Mouse (Mus musculus): ENCODE measurements at regions not wholly inside any gene's neighbourhood (a gene's known extent, or its start where the extent isn't known, plus 50 kb on each side); places are given as distances from the start of the nearest gene placed in this dataset.

DNA sequence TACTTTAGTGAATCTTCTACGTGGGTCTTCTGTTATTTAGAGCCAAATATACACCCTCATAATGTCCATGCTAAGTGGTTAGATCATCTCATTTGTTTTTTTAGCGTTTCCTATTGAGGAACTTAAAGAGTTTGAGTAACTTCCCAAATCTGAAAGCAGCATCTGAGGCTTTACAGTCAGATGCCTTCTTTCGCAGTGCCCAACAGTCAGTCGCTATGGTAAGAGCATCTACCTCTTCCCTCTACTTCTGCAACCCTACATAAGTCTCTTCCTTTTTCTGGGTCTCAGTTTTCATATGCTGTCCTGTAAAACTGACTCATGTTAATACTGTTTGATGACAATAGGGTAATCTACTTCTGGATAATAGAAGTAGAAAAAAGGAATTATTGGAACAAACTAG is 146.8 kb downstream of the Ktn1 start:
- no peak for DNase-seq (ENCODE audit: low spot score in 2 of 2)
- intact Hi-C loops (cut with DNase I): no loop called here

DNA sequence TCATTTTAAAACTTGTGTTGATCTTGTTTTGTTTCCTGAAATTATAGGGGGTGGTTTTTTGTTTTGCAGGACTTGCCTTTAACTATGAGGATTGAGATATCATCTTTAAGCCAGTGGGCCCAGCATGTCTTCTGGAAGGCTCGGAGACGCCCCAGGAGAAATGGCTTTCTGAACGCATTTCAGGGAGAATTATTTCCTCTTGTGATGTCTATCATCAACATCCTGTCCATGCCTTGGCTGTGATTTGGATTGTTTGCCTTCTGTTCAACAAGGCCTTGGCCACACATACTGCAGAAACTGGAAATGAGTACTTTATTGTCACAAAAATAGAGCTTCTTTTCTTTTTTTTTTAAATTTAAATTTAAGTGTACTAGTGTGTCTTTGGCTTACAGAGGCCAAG is 150.0 kb downstream of the Ktn1 start:
- intact Hi-C loops (cut with DNase I): no loop called here
- DNase-seq (ENCODE audit: low spot score in 2 of 2): no peak

DNA sequence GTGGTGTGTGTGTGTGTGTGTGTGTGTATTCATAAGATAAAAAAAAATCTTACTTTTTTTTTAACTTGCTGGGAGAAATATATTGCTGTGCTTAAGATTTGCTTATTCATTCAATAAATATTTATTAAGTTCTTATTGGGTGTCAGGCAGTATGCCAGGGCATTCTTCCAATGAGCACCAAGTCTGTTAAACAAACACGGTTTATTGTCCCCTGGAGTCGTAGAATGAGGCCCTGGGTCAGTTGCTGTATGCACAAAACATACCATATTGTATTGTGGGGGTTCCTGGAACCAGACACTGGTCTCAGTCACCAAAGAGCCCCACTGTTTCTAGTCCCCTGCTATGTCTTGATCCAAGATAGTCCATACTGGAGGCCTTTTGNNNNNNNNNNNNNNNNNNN is 151.3 kb downstream of the Ktn1 start:
- DNase-seq (ENCODE audit: low spot score in 2 of 2): no peak
- intact Hi-C loops (cut with DNase I): no loop called here

DNA sequence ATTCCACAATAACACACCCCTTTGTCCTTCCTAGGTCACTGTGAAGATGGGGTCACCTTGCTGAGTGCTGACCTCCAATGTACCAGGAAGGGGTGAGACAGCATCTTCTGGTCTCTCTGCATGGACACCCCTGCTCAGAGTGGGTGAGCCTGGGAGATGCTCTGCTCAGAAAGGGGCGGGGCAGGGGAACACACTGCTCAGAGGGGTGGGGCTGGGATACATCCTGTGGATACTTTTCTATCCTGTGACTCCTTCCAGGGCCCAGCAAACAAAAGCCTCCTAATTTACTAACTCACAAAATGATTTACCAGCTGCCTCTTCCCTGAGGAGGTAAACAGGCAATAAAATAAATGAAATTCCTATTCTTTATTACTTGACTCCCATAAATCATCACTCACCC is 157.0 kb downstream of the Ktn1 start:
- intact Hi-C loops (cut with DNase I): no loop called here
- DNase-seq (ENCODE audit: low spot score in 2 of 2): no peak

DNA sequence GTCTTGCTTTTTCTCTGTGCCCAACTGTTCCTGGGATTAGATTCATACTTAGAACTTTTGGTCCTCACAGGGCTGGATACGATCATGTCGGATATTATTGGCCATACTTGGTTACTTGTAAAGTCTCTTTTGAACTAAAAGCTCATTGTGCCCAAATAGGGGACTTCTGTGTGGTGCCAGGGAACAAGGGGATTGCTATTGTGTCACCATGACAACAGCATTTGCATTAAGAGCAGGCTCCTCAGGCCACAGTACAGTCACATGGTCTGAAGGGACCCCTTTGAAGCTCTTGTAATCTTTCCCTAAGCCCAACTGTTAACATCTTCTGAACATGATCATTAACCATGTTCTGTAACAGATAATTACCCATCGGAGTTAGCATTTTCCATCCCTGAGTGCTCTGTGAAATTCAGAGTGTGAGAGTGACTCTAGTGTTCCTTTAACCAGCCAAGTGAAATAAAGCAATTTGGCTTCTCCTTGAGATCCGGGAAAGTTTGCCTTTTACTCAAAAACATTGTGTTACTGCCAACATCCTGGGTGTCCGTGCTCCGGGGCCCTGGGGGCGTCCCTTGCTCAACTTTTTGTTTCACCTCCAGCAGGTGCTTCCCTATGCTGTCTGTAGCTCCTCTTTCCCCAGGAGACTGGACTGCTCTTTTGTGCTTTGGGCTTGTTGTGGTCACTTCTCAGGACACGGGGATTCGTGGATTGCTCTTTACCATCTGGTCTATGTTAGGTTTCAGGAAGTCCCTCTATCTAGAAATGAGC is 157.7 kb downstream of the Ktn1 start:
- no peak for DNase-seq (ENCODE audit: low spot score in 2 of 2)
- intact Hi-C loops (cut with DNase I): no loop called here

DNA sequence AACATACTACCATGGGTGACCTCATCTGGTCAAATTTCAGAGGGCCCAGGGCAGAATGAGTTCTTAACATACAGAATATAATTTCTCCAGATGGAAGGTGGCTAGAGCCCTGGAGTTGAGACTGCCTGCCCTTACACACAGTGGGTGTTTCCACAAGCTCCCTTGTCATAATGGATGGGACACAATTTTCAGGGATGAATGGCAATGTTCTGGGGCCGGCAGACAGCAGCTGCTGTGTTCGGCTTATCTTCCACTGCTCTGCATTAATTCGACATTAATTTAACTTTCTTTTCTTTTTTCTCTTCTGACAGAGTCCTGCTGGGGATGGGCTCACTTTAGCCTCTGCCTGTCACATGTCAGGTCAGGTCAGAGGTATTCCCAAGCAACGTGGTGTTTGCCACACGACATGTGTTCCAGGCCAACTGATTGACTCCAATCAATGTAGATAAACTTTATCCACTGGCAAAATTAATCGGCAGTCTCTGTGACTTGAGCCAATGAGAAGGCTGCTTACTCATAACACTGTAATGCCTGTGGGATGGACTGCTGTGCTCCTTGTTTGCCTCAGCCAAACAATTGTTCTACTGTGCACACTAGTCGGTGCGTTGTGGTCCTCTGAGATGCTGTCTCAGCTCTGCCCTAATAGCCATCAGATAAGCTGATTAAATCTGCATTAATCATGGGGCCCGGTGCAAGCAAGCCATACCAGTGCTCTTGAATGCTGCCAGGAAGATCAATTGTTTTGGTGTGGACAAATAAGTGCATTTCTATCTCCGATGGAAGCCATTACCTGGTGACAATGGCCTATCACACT is 160.1 kb downstream of the Ktn1 start:
- intact Hi-C loops (cut with DNase I): no loop called here
- DNase-seq (ENCODE audit: low spot score in 2 of 2): no peak

DNA sequence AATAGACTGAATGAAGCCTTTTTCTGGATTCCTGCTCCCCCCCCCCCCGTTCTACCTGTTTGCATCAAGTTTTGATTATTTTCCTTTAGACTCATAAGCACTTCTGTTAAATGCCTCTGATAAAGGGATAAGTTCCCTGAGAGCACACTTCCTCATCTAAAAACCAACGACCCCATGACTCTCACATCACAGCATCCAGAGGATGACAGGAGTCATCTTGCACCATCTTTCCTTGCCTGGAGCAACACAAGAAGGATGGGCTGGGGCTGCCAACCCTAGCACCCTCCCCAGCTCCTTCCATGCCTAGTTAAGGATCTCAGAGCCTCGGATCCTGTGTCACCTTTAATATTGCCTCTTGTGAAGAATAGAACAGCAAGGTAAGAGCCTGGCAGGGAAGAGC is 170.0 kb downstream of the Ktn1 start:
- DNase-seq (ENCODE audit: low spot score in 2 of 2): no peak
- intact Hi-C loops (cut with DNase I): no loop called here

DNA sequence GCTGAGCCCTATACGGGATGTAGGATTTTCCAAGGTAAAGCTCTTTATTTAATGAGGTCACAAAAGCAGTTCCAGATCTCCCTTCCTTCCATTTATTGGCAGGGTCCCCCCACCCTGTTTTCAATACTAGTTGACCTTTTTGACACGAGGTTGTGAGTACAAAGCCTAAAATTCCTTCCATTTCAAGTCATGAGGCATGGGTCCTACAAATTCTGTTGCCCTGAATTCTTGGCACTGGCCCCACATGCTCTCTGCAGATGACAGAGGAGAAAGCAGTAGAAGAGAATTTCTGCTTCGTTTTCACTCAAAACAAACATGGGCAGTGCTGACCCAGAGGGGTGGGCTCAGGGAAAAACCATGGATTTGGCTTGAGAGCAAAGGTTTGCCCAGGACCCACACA is 170.4 kb downstream of the Ktn1 start:
- no peak for DNase-seq (ENCODE audit: low spot score in 2 of 2)
- intact Hi-C loops (cut with DNase I): no loop called here

DNA sequence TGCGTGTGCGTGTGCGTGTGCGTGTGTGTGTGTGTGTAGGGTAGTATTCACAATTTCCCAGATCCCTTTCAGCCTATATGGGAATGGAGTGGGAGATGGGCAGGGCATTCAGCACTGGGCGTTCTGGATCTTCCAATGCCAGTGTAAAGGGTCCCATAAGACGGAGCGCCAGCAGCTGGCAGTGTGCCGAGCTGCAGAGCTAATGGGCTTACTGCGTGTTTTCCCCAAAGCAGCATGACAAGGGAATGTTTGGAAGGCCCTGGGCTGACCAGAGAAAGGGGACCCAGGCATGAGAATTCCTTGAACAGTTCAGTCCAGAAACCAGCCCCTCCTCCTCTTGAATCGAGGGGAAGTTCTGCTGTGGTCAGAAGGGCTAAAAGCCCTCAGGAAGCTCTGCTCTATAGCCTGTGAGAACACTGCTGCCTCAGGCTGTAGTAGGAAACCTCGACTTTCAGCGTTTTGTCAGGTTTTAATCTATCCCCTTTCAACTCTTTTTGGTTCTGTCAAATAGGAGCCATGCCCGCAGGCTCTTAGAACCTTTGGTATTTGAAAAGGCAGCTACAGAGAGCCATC is 172.4 kb downstream of the Ktn1 start:
- DNase-seq (ENCODE audit: low spot score in 2 of 2): no peak
- intact Hi-C loops (cut with DNase I): no loop called here

DNA sequence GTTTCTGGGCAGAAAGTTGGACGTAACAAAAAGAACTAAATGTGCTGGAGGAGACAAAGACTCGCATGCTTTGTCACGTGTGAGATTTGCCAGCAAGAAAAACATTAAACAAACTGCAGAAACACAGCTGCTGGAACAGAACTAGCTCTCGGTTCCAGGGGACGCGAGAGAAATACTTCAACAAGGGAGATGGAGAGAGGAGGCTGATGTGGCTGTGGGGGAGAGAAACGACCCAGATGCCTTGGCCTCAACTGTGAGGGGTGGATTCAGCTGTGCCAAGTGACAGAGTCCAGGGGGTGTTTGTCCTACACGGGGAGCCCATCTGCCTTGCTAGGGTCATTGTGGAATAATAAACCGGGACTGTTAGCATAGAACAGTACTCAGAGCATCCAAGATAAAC is 174.9 kb downstream of the Ktn1 start:
- DNase-seq (ENCODE audit: low spot score in 2 of 2): no peak
- intact Hi-C loops (cut with DNase I): no loop called here

DNA sequence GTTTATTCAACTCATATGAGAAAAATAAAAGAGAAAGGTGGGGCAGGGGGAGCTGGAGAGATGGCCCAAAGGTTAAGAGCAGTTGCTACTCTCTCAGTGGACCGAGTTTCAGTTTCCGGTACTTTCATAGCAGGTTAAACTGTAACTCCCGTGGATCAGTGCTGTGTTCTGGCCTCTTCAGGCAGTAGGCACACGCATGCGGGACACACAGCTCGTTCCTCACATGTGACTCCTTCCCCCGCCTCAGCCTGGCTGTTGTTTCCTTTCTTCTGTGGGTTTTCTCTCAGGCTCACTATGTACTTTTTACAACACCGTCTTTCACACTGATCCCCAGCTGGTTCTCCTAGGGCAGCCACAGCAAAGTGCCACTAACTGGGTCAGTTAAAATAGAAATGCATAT is 175.4 kb downstream of the Ktn1 start:
- intact Hi-C loops (cut with DNase I): no loop called here
- DNase-seq (ENCODE audit: low spot score in 2 of 2): no peak

DNA sequence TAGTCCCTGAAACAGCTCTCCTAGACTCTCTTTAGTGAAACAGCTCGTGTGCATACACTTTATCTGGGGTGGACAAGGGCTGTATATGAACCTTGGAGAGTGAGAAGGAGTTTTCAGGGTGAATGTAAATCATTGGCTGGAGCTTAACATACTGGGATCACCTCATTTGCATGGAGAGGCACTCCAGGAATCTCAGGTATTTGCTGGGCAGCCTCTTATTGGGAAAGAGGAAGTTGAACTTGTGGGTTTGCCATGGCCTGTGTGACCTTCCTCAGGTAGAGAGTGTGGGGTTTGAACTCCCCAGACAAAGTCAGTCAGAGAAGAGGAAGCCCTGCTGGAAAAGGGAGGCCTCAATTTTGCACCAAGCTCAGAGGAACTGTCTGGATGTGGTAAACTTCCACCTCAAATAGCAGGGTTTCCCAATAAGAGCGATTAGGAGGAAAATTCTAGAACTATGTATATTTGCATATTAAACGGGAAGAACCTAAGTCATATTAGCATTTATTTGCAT is 177.3 kb downstream of the Ktn1 start:
- intact Hi-C loops (cut with DNase I): no loop called here

DNA sequence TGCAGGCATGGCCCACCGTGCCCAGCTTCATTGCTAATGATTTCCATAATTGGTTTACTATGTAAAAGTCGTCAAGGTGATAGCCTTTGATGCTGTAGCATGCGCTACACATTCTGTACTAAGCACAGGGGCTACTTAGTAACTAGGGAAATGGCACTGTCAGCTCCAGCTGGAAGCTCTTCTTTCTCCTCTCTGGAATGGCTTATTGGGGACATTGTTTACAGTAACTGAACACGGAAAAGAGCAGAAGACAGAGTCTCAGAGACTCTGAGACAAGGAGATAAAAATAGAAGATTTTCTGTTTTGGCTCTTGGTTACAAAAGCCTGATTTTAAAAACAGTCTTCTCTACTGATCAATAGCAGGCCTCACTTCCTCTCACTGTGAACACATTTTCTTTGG is 178.3 kb downstream of the Ktn1 start:
- no peak for DNase-seq (ENCODE audit: low spot score in 2 of 2)
- intact Hi-C loops (cut with DNase I): no loop called here

More for the DNA sequence above, 177.3 kb downstream of the Ktn1 start:
- no peak for DNase-seq (ENCODE audit: low spot score in 2 of 2)

DNA sequence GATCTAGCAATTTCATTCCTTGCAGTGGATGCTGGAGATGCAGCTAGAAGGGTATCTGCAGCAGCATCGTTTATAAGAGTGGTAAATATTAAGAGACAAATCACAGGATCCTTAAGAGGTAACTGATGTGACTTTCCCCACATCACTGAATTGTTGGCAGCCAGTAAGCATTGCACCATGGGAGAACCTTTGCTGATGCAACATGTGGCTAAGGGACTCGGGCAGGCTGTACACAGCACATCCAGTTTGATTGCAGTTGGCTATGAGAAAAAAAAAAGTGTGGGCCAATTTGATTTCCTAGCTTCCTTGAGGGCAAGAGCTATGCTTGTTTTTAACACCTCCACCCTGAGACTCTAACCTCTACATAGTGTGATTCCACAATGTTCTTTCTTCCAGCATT is 179.4 kb downstream of the Ktn1 start:
- intact Hi-C loops (cut with DNase I): no loop called here
- DNase-seq (ENCODE audit: low spot score in 2 of 2): no peak

DNA sequence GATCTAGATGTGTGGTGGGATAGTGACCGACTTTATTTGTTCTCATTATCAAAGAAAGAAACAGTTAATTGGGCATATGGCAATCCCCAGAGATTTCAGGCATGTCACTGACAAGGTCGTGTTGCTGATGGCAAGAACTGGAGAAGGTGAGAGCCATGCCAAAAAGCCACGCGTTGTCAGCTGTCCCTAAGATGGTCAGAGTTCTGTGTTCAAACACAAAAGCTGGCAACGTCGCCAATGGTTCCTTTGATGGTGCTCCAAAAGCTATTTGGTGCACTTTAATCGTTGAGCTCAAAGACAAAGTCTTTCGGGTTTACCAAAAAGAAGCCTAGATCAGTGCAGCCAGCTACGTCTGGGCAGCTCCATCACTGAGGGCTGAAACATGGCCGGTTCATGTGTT is 185.4 kb downstream of the Ktn1 start:
- intact Hi-C loops (cut with DNase I): no loop called here
- DNase-seq (ENCODE audit: low spot score in 2 of 2): no peak

DNA sequence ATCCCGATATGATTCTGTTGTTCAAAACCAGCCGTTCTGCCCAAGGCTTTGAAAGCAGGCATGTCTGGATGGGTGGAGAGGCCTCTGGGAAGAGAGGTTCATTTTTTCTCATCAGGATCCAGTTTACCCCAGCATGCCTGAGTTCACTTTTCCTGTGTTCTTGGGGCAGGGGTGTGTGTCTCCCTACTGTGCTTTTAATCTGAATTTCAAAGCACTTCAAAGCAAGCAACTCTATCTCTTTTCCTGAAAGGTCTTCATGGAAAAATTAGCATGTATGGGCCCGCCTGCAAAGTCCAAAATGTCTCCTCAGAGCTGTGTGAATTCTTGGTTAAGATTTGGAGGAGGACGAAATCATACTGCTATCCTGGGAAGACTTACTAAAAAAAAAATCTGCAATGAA is 187.2 kb downstream of the Ktn1 start:
- no peak for DNase-seq (ENCODE audit: low spot score in 2 of 2)
- intact Hi-C loops (cut with DNase I): no loop called here

DNA sequence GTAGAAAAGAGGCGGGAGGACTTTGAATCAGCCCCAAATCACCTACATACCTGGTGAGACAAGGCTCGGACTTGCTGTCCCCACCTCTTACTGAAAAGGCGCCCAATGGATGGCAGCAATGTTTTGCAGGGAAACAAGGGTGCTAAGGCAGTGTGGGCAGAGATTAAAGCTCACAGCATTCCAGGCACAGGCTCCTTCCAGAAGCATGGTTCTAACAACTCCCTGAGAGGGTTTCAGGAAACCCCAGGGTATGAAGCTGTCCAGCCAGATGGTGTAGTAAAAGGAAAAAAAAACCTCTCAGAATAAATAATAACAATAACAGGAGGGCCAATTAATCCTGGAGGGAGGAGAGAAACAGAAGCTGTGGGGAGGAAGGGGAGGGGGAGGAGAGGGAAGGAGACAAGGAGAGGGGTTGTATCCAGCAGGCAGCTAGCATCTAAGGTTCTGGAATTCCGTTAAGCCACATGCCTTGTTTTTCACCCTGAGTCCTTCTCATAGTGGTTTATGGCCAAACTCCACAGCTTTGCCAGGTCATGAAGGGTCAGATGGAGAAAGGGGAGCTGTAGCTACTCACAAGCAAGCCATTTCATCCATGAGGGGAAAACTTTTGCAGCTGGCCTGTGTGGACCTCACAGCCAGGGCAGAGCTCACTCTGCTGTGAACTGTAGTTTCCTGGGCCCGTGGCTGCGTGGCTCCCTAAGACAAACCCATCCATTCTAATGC is 191.4 kb downstream of the Ktn1 start:
- DNase-seq (ENCODE audit: low spot score in 2 of 2): no peak
- intact Hi-C loops (cut with DNase I): no loop called here

DNA sequence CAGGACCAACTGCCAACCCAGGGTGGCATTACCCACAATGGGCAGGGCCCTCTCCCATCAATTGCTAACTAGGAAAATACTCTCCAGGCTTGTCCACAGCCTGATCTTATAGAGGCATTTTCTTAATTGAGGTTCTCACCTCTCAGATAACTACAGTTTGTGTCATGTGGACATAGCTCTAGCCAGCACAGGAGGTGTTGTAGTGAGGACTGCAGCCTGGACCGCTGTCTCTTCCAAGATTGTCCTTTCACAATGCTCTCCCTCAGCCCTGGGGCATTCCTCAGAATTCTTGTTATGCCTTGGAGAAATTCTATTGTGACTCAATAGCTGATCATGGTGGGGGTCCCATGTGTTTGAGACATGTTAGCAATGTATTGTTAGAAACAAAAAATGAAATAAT is 196.1 kb downstream of the Ktn1 start:
- DNase-seq (ENCODE audit: low spot score in 2 of 2): no peak
- intact Hi-C loops (cut with DNase I): no loop called here

DNA sequence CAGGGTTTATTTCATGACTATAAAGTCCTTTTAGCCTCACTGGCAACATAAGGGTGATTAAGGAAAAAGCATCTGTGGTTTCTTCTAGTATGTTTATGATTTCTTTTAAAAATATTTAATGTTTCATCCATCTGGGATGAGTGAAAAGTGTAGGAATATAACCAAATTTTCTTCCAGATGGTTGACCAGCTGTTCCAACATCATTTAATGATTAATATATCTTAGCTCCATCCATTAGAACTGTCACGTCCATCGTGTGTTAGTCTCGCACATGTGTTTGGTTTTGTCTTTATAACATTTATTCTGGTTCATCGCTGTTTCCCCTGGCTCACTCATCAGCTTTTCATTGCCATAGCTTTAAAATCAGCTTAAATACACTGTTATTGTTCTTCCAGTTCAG is 200.6 kb downstream of the Ktn1 start:
- intact Hi-C loops (cut with DNase I): no loop called here
- no peak for DNase-seq (ENCODE audit: low spot score in 2 of 2)

DNA sequence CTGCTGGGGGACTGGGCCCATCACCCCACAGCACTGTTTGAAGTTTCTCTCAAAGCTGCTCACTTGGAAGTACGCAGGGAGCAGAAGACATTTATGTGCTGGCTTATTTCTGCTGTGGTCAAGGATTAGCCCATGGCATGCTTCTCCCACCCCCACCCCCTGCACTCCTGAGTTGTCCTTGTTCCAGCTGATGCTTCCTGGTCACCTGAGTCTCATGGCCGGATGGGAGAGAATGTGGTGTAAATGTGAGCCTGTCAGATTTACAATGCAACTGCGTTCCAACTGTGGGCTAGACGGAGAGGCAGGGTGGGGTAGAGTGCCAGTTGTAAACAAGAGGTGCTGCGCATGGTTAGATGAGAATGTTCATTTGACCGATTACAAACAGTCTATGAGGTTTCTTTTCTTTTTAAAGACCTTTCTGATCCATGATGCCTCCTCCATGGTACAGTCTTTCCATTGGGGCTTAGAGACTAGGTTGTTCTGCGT is 208.1 kb downstream of the Ktn1 start:
- DNase-seq (ENCODE audit: low spot score in 2 of 2): no peak
- intact Hi-C loops (cut with DNase I): no loop called here
